Mouse (Mus musculus) ES-Bruce4 (cell line): Measurements from ENCODE around the gene Crocc. TPM values are rescaled to one million over a fixed set of nuclear protein-coding genes. Genes with fewer than 3 reads are reported as not detected.

Source experiments
- H3K27ac ChIP-seq: 2 replicates; pipeline ENCODE4 v1.5.1; 2012; ENCODE audit warnings: low read length, inconsistent platforms; ENCODE audit not compliant: insufficient read depth
- H3K27me3 ChIP-seq: 2 replicates; pipeline ENCODE4 v1.6.1; 2012; ENCODE audit warnings: mild to moderate bottlenecking, low read length, inconsistent platforms; ENCODE audit not compliant: control insufficient read depth, poor library complexity, insufficient read depth, severe bottlenecking
- H3K36me3 ChIP-seq: 2 replicates; pipeline ENCODE4 v1.6.1; 2012; ENCODE audit warnings: inconsistent platforms, mild to moderate bottlenecking, low read length, moderate library complexity; ENCODE audit not compliant: control insufficient read depth, poor library complexity, insufficient read depth, severe bottlenecking
- H3K4me1 ChIP-seq: one replicate; pipeline ENCODE4 v1.8.1; 2011; ENCODE audit warnings: low read length; ENCODE audit not compliant: control insufficient read depth, insufficient read depth
- H3K4me3 ChIP-seq: 2 replicates; pipeline ENCODE4 v1.5.1; 2011; ENCODE audit warnings: low read depth, mild to moderate bottlenecking, low read length
- H3K9ac ChIP-seq: 2 replicates; pipeline ENCODE4 v1.6.1; 2012; ENCODE audit warnings: low read depth, mild to moderate bottlenecking, inconsistent platforms; ENCODE audit not compliant: poor library complexity, severe bottlenecking
- H3K9me3 ChIP-seq: replicated peaks from 2 replicates; pipeline ENCODE4 v1.6.1; 2012; ENCODE audit warnings: mild to moderate bottlenecking, low read length, inconsistent platforms; ENCODE audit not compliant: control insufficient read depth, poor library complexity, insufficient read depth, severe bottlenecking
- CTCF ChIP-seq: IDR thresholded peaks from one replicate; pipeline ENCODE4 v1.8.1; 2011; ENCODE audit warnings: low read depth, low read length
- EP300 ChIP-seq: IDR thresholded peaks from 2 replicates; pipeline ENCODE4 v1.6.1; 2011; ENCODE audit warnings: low read depth, low read length; ENCODE audit not compliant: insufficient read depth
- POLR2A ChIP-seq: IDR thresholded peaks from one replicate; pipeline ENCODE4 v1.8.1; 2011; ENCODE audit warnings: low read length; ENCODE audit not compliant: insufficient read depth
- polyA plus RNA-seq: library from polyadenylated mRNA; stranded (reverse); fragments of >200 nt; gene quantifications from 2 replicates; pipeline ENCODE4 v1.2.4, GENCODE M21; 2011; ENCODE audit warnings: low read depth; ENCODE audit not compliant: missing spikeins, insufficient read depth, insufficient read length

Crocc gene
- polyA plus RNA-seq, 1 experiment: 35.0 TPM

GRCm38 (mm10) chr4:141073661-141074060 is 13.3 kb upstream of the Crocc start:
- peaks cover 2% of the 10 kb centered on the region; the same call in 1 of the 2 replicates for H3K36me3 ChIP-seq
- H3K9ac ChIP-seq: no peak overlapping the region
- no peaks in the 10 kb centered on the region for H3K27me3 ChIP-seq
- TF ChIP-seq EP300: no peak
- TF ChIP-seq CTCF: no peak
- no peak for TF ChIP-seq POLR2A
- H3K27ac ChIP-seq: no peak overlapping the region
- no peak overlapping the region for H3K4me3 ChIP-seq
- H3K4me1 ChIP-seq: no peaks in the 10 kb centered on the region
- no peaks in the 10 kb centered on the region for H3K9me3 ChIP-seq

GRCm38 (mm10) chr4:141072502-141072901 is 12.2 kb upstream of the Crocc start:
- Histone ChIP-seq H3K4me1 (no peaks in the 10 kb centered on the region), H3K36me3 (peaks cover 5% of the 10 kb centered on the region), H3K27me3 (no peaks in the 10 kb centered on the region), H3K9ac (no peak overlapping the region), H3K27ac (no peak overlapping the region), H3K4me3 (no peak overlapping the region), H3K9me3 (no peaks in the 10 kb centered on the region)
- TF ChIP-seq EP300 (no peak), POLR2A (no peak), CTCF (no peak)

- H3K4me1 ChIP-seq: no peaks in the 10 kb centered on the region
- H3K4me3 ChIP-seq: no peak overlapping the region
- H3K27ac ChIP-seq: no peak overlapping the region
- H3K36me3 ChIP-seq: peaks cover 8% of the 10 kb centered on the region
- no peaks in the 10 kb centered on the region for H3K9me3 ChIP-seq
- TF ChIP-seq POLR2A (no peak), CTCF (peak; percentile 81)
- H3K27me3 ChIP-seq: no peaks in the 10 kb centered on the region
- H3K9ac ChIP-seq: no peak overlapping the region
Observed at GRCm38 (mm10) chr4:141069731-141070130, 9.4 kb upstream of the Crocc start.

- H3K36me3 ChIP-seq: peaks cover 8% of the 10 kb centered on the region
Observed at GRCm38 (mm10) chr4:141068655-141069054, 8.3 kb upstream of the Crocc start.

GRCm38 (mm10) chr4:141067516-141068046 is 7.2 kb upstream of the Crocc start:
- TF ChIP-seq CTCF (no peak), POLR2A (no peak), EP300 (no peak)
- no peak overlapping the region for H3K4me3 ChIP-seq
- H3K9ac ChIP-seq: no peak overlapping the region
- H3K9me3 ChIP-seq: no peaks in the 10 kb centered on the region
- no peak overlapping the region for H3K27ac ChIP-seq
- no peaks in the 10 kb centered on the region for H3K4me1 ChIP-seq
- peaks cover 8% of the 10 kb centered on the region for H3K36me3 ChIP-seq
- H3K27me3 ChIP-seq: no peaks in the 10 kb centered on the region

More at GRCm38 (mm10) chr4:141068655-141069054, 8.3 kb upstream of the Crocc start:
- Histone ChIP-seq H3K4me1 (no peaks in the 10 kb centered on the region), H3K9me3 (no peaks in the 10 kb centered on the region), H3K27ac (no peak overlapping the region), H3K4me3 (no peak overlapping the region), H3K9ac (no peak overlapping the region), H3K27me3 (no peaks in the 10 kb centered on the region)
- no peak for TF ChIP-seq POLR2A
- TF ChIP-seq CTCF: no peak
- no peak for TF ChIP-seq EP300

GRCm38 (mm10) chr4:141066709-141067515 is 6.6 kb upstream of the Crocc start:
- Histone ChIP-seq H3K9ac (no peak overlapping the region), H3K27me3 (no peaks in the 10 kb centered on the region), H3K27ac (no peak overlapping the region), H3K4me1 (no peaks in the 10 kb centered on the region), H3K9me3 (no peaks in the 10 kb centered on the region), H3K4me3 (no peak overlapping the region), H3K36me3 (peaks cover 8% of the 10 kb centered on the region)
- no peak for TF ChIP-seq EP300
- no peak for TF ChIP-seq POLR2A
- no peak for TF ChIP-seq CTCF
